ENCODE assay signal across 7 mouse cellular contexts in the genomic region with DNA sequence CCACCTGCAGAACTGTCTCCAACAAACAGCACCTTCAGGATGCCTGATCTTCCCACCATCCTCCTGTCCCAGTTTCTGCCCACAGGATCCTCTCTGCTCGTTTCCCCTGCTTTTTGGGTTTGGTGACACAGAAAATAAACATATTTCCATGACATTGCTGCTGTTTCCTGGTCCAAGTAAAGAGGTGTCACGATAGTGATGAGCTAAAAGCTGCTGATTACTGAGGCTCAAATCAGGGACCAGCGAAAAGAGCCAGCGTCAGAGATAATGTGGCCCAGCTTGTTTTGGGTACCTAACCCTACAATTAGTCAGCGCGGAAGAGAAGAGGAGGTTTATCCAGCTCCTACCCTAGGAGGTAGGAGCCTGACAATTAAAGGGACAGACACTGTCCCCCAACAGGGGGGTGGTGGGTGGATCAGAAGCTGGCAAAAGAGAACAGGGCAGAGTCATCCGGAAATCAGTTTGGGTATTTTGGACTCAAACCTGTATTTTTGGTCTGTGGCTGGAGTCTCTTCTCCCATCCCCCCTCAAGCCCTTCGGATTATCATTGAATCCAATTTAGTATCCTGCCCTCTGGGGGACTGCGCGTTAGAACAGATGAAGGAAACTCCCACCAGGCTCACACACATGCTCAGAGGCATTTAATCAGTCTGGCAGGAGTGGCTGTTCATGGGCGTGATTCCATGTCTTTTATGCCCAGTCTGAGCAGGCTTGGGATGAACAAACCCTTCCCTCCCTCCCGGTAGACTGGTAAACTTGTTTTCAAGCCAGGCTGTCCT. TPM values are rescaled to one million over a fixed set of nuclear protein-coding genes. Genes with fewer than 3 reads are reported as not detected.
DNase-seq lines count a peak whose midpoint lies in the region; ATAC-seq lines count a peak whose summit lies in the region.

No protein-coding gene starts in this region.

- no peak for ATAC-seq in limb, embryonic 13.5 days (ENCODE audit: low FRiP score, low read depth)
- no peak for ATAC-seq in erythroid progenitor cell, adult 5-6 weeks (replicated peaks; ENCODE audit: low FRiP score, poor library complexity, severe bottlenecking)

- H3K4me2 ChIP-seq in limb, embryonic 13.5 days (replicated peaks) = peak overlapping the region; percentile 59; the same call in 1 of the 2 replicates

- H3K9ac ChIP-seq in limb, embryonic 13.5 days = no peak overlapping the region

- H3K36me3 ChIP-seq in limb, embryonic 13.5 days = no peaks in the 10 kb centered on the region

- H3K27ac ChIP-seq in limb, embryonic 13.5 days = no peak overlapping the region

- no peak overlapping the region for H3K4me3 ChIP-seq in limb, embryonic 13.5 days

- peak; percentile 48 to 72 for DNase-seq in right cerebral cortex, adult 2 months (ENCODE audit: low spot score in 2 of 2)
- DNase-seq in right cerebral cortex, postnatal 36 days (ENCODE audit: low spot score in 2 of 2) = no peak
- peak; percentile 43 to 49 for DNase-seq in frontal cortex, postnatal 36 days (ENCODE audit: low spot score in 2 of 2)
- DNase-seq in ovary, adult 18-20 months (ENCODE audit: low spot score) = no peak
- DNase-seq in gastrocnemius, postnatal 10 days = no peak

- H3K9me3 ChIP-seq in limb, embryonic 13.5 days = no peaks in the 10 kb centered on the region

- WGBS in limb, embryonic 13.5 days = 5% methylated on average over 12 of the region's 12 CpGs

- H3K4me1 ChIP-seq in limb, embryonic 13.5 days = peaks cover 18% of the 10 kb centered on the region

- peaks cover 96% of the 10 kb centered on the region for H3K27me3 ChIP-seq in limb, embryonic 13.5 days

RNA-seq across cellular contexts. Expression of a gene that starts 40.2 kb away (rescaled TPM):
- polyA plus RNA-seq in limb, embryonic 13.5 days (2015; fragmentation: Nextera tagmentation; extraction: Ambion mirVana) = not detected in 2 replicates
- total RNA-seq in erythroid progenitor cell, adult 5-6 weeks (2015; ENCODE audit: low replicate concordance) = not detected in 2 replicates
- total RNA-seq in erythroid progenitor cell, adult 5-6 weeks (2017; ENCODE audit: low replicate concordance) = not detected in 2 replicates
- not detected for total RNA-seq in gastrocnemius, postnatal 10 days (2021)

Comparison
In these comparisons a context has a peak if more than half of its experiments do, and no peak if none do; other contexts are left out.
1. DNase-seq: peak in right cerebral cortex, adult 2 months (2 of 2) and frontal cortex, postnatal 36 days (2 of 2); none in right cerebral cortex, postnatal 36 days (0 of 2), ovary, adult 18-20 months (single experiment) and gastrocnemius, postnatal 10 days (single experiment).